Mouse (Mus musculus): Measurements from ENCODE around the gene Zfp941.

DNA sequence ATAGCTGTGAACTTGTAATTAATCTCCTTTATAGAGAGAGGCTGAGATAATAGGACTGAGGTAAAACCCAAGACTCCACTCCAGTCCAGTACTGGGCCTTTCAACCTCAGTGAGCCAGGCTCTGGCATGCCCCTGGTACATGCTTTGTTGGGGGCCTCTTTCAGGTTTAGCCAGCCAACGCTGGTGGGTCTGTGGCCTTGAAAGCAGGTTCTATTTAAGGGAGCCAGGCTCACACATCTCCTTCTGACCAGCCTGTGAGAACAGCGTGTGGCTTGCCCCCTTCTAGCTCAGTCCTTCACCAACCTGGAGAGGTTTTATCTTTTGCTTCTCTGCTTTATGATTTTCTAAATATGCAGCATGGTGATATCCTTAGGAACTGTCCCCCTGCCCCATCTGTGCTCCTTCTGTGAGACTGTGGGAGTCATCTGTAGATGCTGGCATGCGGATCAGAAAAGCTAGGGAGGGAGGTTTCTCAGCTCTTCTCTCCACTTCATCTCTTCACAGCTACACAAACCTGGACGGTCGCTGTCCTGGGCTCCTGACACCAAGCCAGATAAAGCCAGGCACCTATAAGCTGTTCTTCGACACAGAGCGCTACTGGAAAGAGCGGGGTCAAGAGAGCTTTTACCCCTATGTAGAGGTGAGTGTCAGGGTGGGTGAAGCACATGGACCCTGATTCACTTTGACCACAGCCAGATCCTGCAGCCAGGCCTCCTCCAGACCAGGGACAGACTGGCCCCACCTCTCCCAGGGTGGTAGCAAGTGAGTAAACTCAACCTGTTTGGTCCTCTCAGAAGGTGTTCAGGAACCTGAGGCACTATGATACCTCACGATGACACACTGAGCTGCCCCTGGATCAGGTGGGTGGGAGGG is 14.5 kb upstream of the Zfp941 start:
- TF ChIP-seq POLR2A (IDR thresholded peaks at IDR 0.05; ENCODE audit: insufficient read length, low read depth) (no peak), TCF3 (IDR thresholded peaks at IDR 0.05; ENCODE audit: insufficient read length, low read depth) (no peak), MAX (IDR thresholded peaks at IDR 0.05; ENCODE audit: low read depth) (no peak), MYOG (IDR thresholded peaks at IDR 0.05; ENCODE audit: control insufficient read depth in 1 of 3, insufficient read depth in 1 of 3, insufficient read length in 2 of 3, low read depth in 2 of 3) (no peak), POLR2AphosphoS2 (IDR thresholded peaks at IDR 0.05; ENCODE audit: insufficient read length, low read depth) (no peak), USF1 (IDR thresholded peaks at IDR 0.05; ENCODE audit: low read depth) (no peak), MYOD1 (IDR thresholded peaks at IDR 0.05; ENCODE audit: control insufficient read depth in 1 of 3, insufficient read length in 2 of 3, low read depth in 2 of 3) (no peak), E2F4 (IDR thresholded peaks at IDR 0.05; ENCODE audit: insufficient read depth) (no peak), CEBPB (IDR thresholded peaks at IDR 0.05; ENCODE audit: insufficient read depth, poor library complexity, severe bottlenecking) (no peak)
